Mouse (Mus musculus) cerebellum, adult 11-12 months (tissue): ENCODE results near the gene Ppp1r2.

Experiments used
- DNase-seq: peaks from one replicate; pipeline ENCODE4 v3.0.0; 2022

Gene Ppp1r2

DNA sequence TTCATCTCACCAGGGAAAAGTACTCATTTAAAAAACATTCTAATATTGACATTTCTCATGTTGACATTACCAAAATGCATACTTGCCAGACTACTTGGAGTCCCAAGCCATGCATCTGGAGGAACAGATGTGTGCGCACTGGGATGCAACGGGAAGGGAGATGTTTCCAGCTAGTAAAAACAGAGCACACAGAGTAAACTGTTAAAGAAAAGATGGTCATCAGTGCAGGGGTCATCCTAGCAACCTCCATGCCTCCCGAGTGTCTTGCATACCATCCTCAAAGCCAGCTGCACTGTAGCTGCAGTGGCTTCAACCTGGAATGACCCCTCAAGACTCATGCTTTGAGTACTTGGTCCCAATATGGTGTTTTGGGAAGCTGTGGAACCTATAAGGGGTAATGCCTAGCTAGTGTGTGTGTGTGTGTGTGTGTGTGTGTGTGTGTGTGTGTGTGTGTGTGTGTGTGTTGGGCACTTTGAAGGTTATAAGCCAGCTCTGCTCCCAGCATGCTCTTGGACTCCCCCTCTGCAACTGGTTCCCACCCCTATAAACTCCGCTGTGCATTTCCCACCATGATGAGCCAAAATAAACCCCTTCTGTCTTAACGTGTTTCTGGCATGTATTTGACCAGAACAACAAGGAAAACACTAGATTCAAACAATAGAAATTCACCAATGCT is 42.4 kb downstream of the Ppp1r2 start:
- no peak for DNase-seq

DNA sequence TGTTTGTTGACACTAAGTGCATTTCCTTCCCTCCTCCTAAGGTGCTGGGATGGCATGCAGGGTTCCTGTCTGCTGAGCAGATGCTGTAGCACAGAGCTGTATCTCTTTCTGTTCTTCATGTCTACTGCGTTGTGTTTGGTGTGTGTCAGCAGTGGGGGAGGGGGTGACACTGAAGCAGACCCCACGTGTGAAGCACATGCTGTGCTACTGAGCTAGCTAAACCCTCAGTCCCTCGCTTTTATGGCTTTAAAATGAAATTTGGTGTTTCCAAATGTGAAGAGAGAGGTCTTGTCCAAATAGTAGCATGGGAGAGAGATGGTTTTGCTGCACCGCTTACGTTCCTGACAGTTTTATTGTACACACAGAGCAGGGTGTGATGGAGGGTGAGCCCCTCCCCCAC is 43.5 kb downstream of the Ppp1r2 start:
- DNase-seq, result no peak

DNA sequence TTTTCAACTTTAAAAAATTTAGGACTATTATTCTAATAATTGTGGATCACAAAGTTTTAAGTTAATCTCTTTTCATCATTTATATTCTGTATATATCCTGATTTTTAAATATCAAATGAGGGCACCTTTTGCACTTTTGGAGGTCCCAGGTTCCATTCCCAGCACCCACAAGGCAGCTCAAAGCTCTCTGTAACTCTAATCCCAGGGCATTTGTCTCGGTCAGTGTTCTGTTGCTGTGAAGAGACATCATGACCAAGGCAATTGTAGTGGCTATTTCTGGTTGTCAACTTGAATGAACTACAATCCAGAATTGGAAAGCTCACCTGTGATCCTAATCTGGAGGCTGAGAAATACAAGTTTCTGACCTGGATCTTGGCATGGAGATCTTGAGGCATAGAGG is 47.3 kb downstream of the Ppp1r2 start:
- no peak for DNase-seq

DNA sequence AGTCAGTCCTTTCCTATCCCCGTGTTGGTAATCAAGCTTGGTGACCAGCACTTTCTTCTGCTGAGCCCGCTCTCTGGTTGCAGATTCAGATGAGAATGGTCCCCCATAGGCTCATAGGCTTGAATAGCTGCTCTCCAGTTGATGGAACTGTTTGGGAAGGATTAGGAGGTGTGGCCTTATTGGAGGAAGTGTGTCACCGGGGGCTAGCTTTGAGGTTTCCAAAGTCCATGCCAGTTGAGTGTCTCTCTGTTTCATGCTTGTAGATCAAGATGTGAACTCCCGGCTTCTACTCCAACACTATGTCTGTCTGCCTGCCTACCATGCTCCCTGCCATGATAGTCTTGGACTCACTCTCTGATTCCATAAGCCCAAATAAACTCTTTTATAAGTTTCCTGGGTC is 59.8 kb downstream of the Ppp1r2 start:
- DNase-seq, result no peak

GRCm38 (mm10) chr16:31213463-31213862 is 61.6 kb downstream of the Ppp1r2 start:
- DNase-seq, result no peak

DNA sequence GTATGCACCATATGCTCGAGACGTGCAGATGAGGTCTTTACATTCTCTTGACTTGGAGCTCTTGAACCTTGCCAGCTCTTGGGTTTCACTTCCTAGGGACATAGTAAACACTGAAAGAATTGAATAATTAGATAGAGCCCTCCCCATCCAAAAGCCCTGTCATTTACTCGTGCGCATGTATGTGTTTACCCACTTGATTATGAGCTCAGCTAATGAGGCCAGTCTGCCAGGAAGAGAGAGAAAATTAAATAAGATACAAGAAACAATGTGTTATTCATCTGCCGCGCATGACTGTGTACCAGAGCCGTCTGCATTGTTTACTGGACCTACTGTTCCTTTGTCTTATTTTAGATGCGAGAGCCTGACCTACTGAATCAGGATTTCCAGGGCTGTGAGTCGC is 63.6 kb downstream of the Ppp1r2 start:
- no peak for DNase-seq

GRCm38 (mm10) chr16:31210453-31210852 is 64.6 kb downstream of the Ppp1r2 start:
- no peak for DNase-seq

GRCm38 (mm10) chr16:31209911-31210310 is 65.2 kb downstream of the Ppp1r2 start:
- DNase-seq, result no peak

GRCm38 (mm10) chr16:31205726-31206125 is 69.4 kb downstream of the Ppp1r2 start:
- no peak for DNase-seq

DNA sequence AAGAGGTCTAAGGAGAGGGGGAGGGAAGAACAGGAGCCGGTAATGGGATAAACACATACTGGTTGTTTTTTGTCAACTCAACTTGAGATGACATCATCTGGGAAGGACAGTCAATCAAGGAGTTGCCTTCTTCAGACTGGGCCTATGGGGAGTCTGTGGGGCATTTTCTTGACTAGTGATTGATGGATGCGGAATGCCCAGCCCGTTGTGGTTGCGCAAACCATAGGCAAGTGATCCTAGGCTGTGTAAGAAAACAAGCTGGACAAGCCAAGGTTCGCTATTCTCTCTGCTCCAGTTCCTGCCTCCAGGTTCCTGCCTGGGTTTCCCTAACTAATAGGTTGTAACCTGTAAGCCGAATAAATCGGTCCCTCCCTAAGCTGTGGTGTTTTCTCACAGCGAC is 69.9 kb downstream of the Ppp1r2 start:
- DNase-seq, result no peak

DNA sequence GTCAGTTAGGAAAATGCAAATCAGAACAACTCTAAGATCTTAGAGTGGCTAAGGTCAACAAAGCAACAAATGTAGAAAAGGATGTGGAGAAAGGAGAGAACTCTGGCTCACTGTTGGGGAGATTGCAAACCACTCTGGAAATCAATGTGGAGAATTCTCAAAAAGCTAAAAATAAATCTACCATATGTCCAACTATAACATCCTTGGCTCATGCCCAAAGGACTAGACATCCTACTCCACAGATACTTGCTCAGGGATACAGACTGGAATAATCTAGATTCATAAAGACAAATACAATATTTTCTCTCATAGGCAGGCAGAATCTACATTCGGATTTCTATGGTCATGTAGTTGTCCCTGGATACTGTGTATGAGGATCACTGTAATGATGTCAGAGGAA is 70.9 kb downstream of the Ppp1r2 start:
- no peak for DNase-seq

GRCm38 (mm10) chr16:31201704-31202103 is 73.4 kb downstream of the Ppp1r2 start:
- no peak for DNase-seq
